ENCODE assay signal across 8 mouse cellular contexts in the genomic region with DNA sequence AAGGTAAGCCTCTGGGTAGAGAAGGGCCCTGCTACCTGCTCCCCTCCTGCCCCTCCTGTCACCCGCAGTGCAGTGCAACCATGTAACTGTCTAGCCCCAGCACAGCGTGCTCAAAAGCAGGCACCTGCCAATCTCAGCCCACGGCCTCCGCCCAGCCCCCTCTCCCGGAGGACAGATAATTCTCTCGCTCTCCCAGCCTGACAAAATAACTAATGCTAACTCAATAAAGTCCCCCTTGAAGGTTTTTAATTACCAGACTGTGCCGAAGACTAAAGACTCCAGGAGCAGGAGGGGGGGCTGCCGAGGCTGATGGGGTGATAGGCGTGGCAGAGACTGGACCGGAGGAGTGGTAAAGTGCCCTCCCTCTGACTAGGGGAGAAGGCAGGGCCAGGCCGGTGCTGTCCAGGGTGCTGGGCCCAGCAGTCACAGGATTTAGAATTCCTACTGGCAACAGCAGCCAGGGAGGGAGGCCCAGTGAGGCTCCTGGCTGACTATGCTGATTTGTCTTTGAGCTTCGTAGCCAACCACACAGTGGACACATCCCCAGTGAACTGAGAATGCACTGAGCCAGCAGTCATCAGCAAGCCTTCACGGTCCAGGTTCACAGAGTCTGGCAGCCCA.
DNase-seq lines count a peak whose midpoint lies in the region; ATAC-seq lines count a peak whose summit lies in the region.

No protein-coding gene starts in this region.

- peak overlapping the region; percentile 84 for H3K27ac ChIP-seq in forebrain, embryonic 14.5 days (ENCODE audit: low read depth, low read length)
- no peak overlapping the region for H3K27ac ChIP-seq in limb, embryonic 11.5 days (replicated peaks; ENCODE audit: low read depth, low read length)
- no peak overlapping the region; the same call in 1 of the 2 replicates for H3K27ac ChIP-seq in midbrain, embryonic 11.5 days (ENCODE audit: low read depth, low read length)

- no peaks in the 10 kb centered on the region for H3K36me3 ChIP-seq in forebrain, embryonic 14.5 days (ENCODE audit: control insufficient read depth, insufficient read depth, low read length)
- H3K36me3 ChIP-seq in limb, embryonic 11.5 days (ENCODE audit: control insufficient read depth, insufficient read depth, low read length): no peaks in the 10 kb centered on the region
- no peaks in the 10 kb centered on the region for H3K36me3 ChIP-seq in midbrain, embryonic 11.5 days (ENCODE audit: control insufficient read depth, insufficient read depth, low read length)

- peaks cover 79% of the 10 kb centered on the region for H3K4me1 ChIP-seq in forebrain, embryonic 14.5 days (ENCODE audit: control insufficient read depth, insufficient read depth, low read length)
- H3K4me1 ChIP-seq in limb, embryonic 11.5 days (ENCODE audit: control insufficient read depth, insufficient read depth, low read length): peaks cover 52% of the 10 kb centered on the region
- peaks cover 53% of the 10 kb centered on the region for H3K4me1 ChIP-seq in midbrain, embryonic 11.5 days (ENCODE audit: control insufficient read depth, insufficient read depth, low read length)

- 2% methylated on average over 13 of the region's 13 CpGs for WGBS in forebrain, embryonic 14.5 days
- 4% methylated on average over 13 of the region's 13 CpGs for WGBS in limb, embryonic 11.5 days
- 4% methylated on average over 13 of the region's 13 CpGs for WGBS in midbrain, embryonic 11.5 days

- no peaks in the 10 kb centered on the region for H3K27me3 ChIP-seq in forebrain, embryonic 14.5 days (replicated peaks; ENCODE audit: control insufficient read depth, insufficient read depth, low read length)
- no peaks in the 10 kb centered on the region for H3K27me3 ChIP-seq in limb, embryonic 11.5 days (ENCODE audit: control insufficient read depth, insufficient read depth, low read length)
- H3K27me3 ChIP-seq in midbrain, embryonic 11.5 days (ENCODE audit: control insufficient read depth, insufficient read depth, low read length): peaks cover 14% of the 10 kb centered on the region

- peak overlapping the region; percentile 10; the same call in 1 of the 2 replicates for H3K9ac ChIP-seq in forebrain, embryonic 14.5 days (ENCODE audit: low read length)
- no peak overlapping the region for H3K9ac ChIP-seq in limb, embryonic 11.5 days (ENCODE audit: low read length)
- H3K9ac ChIP-seq in midbrain, embryonic 11.5 days (ENCODE audit: low read length): 0 out of 2 replicates have a peak overlapping the region, but pooled peaks have one; percentile 14

- no peak overlapping the region for H3K4me3 ChIP-seq in forebrain, embryonic 14.5 days (ENCODE audit: low read depth, low read length)
- H3K4me3 ChIP-seq in limb, embryonic 11.5 days (ENCODE audit: low read depth, low read length): no peak overlapping the region
- no peak overlapping the region for H3K4me3 ChIP-seq in midbrain, embryonic 11.5 days (ENCODE audit: low read depth, low read length)

- H3K4me2 ChIP-seq in forebrain, embryonic 14.5 days (ENCODE audit: low read length): peak overlapping the region; percentile 34; the same call in 1 of the 2 replicates
- H3K4me2 ChIP-seq in limb, embryonic 11.5 days (ENCODE audit: low read depth, severe bottlenecking): peak overlapping the region; percentile 24
- H3K4me2 ChIP-seq in midbrain, embryonic 11.5 days: peak overlapping the region; percentile 29; the same call in 1 of the 2 replicates

- peak; percentile 37 to 73 for DNase-seq in spleen, postnatal 4 days (ENCODE audit: low spot score in 2 of 2)
- DNase-seq in spleen, adult 12 weeks (ENCODE audit: low spot score): no peak
- peak; percentile 75 for DNase-seq in forebrain, embryonic 14.5 days (ENCODE audit: low spot score)
- DNase-seq in heart, postnatal 4 days: peak; percentile 85
- DNase-seq in limb, embryonic 11.5 days (ENCODE audit: low spot score): peak; percentile 83
- DNase-seq in midbrain, embryonic 11.5 days (ENCODE audit: low spot score, missing footprints): no peak
- DNase-seq in yolk sac, embryonic 10.5 days (ENCODE audit: low spot score): peak; percentile 64
- no peak for DNase-seq in left cerebral cortex, adult 9 months (ENCODE audit: low spot score in 2 of 2)

- H3K9me3 ChIP-seq in forebrain, embryonic 14.5 days (replicated peaks; ENCODE audit: control insufficient read depth, low read length): no peaks in the 10 kb centered on the region
- H3K9me3 ChIP-seq in limb, embryonic 11.5 days (ENCODE audit: control insufficient read depth, low read length): no peaks in the 10 kb centered on the region
- H3K9me3 ChIP-seq in midbrain, embryonic 11.5 days (ENCODE audit: control insufficient read depth, low read length): no peaks in the 10 kb centered on the region

- peak; percentile 15 for ATAC-seq in forebrain, embryonic 14.5 days
- ATAC-seq in limb, embryonic 11.5 days (ENCODE audit: insufficient number of reproducible peaks, low FRiP score, low TSS enrichment, low read depth): no peak
- peak; percentile 43 for ATAC-seq in midbrain, embryonic 11.5 days (ENCODE audit: low FRiP score)

Comparison
In these comparisons a context has a peak if more than half of its experiments do, and no peak if none do; other contexts are left out.
1. DNase-seq: peak in spleen, postnatal 4 days (2 of 2), forebrain, embryonic 14.5 days (single experiment), heart, postnatal 4 days (single experiment), limb, embryonic 11.5 days (single experiment) and yolk sac, embryonic 10.5 days (single experiment); none in spleen, adult 12 weeks (single experiment), midbrain, embryonic 11.5 days (single experiment) and left cerebral cortex, adult 9 months (0 of 2).
2. Peak in every context shown above with its lines, with median percentiles within 50 percentile points of each other: H3K4me2 ChIP-seq.